Comparison of ENCODE assay signal across 8 mouse cellular contexts in the genomic region with DNA sequence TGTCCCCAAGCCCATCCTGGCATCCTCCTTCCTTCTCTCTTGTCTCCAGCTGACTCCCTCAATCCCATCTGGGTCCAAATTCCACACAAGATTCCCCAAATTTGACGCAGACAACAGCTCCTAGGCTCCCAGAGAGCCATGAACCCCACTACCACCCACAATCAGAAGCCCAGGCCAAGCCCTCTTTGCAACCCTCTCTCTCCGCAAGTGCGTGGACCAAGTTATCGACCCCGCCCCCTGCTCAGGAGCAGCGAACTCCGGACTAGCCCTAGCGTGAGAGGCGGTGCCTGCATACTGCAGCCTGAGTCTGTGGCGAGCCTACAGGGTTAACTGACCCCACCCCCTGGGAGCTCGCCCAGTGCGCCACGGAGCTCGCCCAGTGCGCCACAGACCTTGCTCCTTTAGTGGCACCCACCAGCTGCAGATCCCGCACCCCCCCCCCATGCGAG. TPM values are rescaled to one million over a fixed set of nuclear protein-coding genes. Genes with fewer than 3 reads are reported as not detected.
DNase-seq lines count a peak whose midpoint lies in the region; ATAC-seq lines count a peak whose summit lies in the region.

No protein-coding gene starts in this region.

- H3K4me2 ChIP-seq in kidney, embryonic 14.5 days (replicated peaks; ENCODE audit: low read depth, low read length): peak overlapping the region; percentile 77
- H3K4me2 ChIP-seq in midbrain, embryonic 11.5 days: peak overlapping the region; percentile 71

- H3K4me1 ChIP-seq in kidney, embryonic 14.5 days (ENCODE audit: control insufficient read depth, insufficient read depth, low read length): peaks cover 15% of the 10 kb centered on the region
- peaks cover 40% of the 10 kb centered on the region for H3K4me1 ChIP-seq in hindbrain, embryonic 10.5 days (replicated peaks)
- H3K4me1 ChIP-seq in midbrain, embryonic 11.5 days (ENCODE audit: control insufficient read depth, insufficient read depth, low read length): peaks cover 20% of the 10 kb centered on the region

- no peak overlapping the region for H3K27ac ChIP-seq in kidney, embryonic 14.5 days (ENCODE audit: low read depth, low read length)
- H3K27ac ChIP-seq in hindbrain, embryonic 10.5 days: no peak overlapping the region
- no peak overlapping the region for H3K27ac ChIP-seq in midbrain, embryonic 11.5 days (ENCODE audit: low read depth, low read length)

- H3K9me3 ChIP-seq in kidney, embryonic 14.5 days (ENCODE audit: control insufficient read depth, low read length): no peaks in the 10 kb centered on the region
- no peaks in the 10 kb centered on the region for H3K9me3 ChIP-seq in hindbrain, embryonic 10.5 days
- H3K9me3 ChIP-seq in midbrain, embryonic 11.5 days (ENCODE audit: control insufficient read depth, low read length): no peaks in the 10 kb centered on the region

- DNase-seq in kidney, adult 11 months: no peak
- peak; percentile 47 for DNase-seq in cerebellum, postnatal 10 days
- peak; percentile 46 for DNase-seq in hindbrain, embryonic 10.5 days (ENCODE audit: low spot score)
- DNase-seq in midbrain, embryonic 11.5 days (ENCODE audit: low spot score, missing footprints): peak; percentile 93
- no peak for DNase-seq in yolk sac, embryonic 10.5 days (ENCODE audit: low spot score)
- no peak for DNase-seq in lung, postnatal 36 days

- peak overlapping the region; percentile 38 for H3K4me3 ChIP-seq in kidney, embryonic 14.5 days (ENCODE audit: low read length)
- peak overlapping the region; percentile 67 for H3K4me3 ChIP-seq in hindbrain, embryonic 10.5 days
- peak overlapping the region; percentile 35 for H3K4me3 ChIP-seq in midbrain, embryonic 11.5 days (ENCODE audit: low read depth, low read length)

- H3K27me3 ChIP-seq in kidney, embryonic 14.5 days (ENCODE audit: control insufficient read depth, insufficient read depth, low read length): peaks cover 54% of the 10 kb centered on the region
- peaks cover 67% of the 10 kb centered on the region for H3K27me3 ChIP-seq in hindbrain, embryonic 10.5 days (ENCODE audit: insufficient read depth, poor library complexity, severe bottlenecking)
- H3K27me3 ChIP-seq in midbrain, embryonic 11.5 days (ENCODE audit: control insufficient read depth, insufficient read depth, low read length): peaks cover 45% of the 10 kb centered on the region

- H3K9ac ChIP-seq in kidney, embryonic 14.5 days (ENCODE audit: low read depth, low read length): no peak overlapping the region
- no peak overlapping the region for H3K9ac ChIP-seq in midbrain, embryonic 11.5 days (ENCODE audit: low read length)

- no peaks in the 10 kb centered on the region for H3K36me3 ChIP-seq in kidney, embryonic 14.5 days (ENCODE audit: control insufficient read depth, insufficient read depth, low read length)
- H3K36me3 ChIP-seq in hindbrain, embryonic 10.5 days: no peaks in the 10 kb centered on the region
- H3K36me3 ChIP-seq in midbrain, embryonic 11.5 days (ENCODE audit: control insufficient read depth, insufficient read depth, low read length): no peaks in the 10 kb centered on the region

- WGBS in kidney, embryonic 14.5 days: under 1% methylated on average over 11 of the region's 17 CpGs
- under 1% methylated on average over 17 of the region's 17 CpGs for WGBS in hindbrain, embryonic 10.5 days
- WGBS in midbrain, embryonic 11.5 days: 3% methylated on average over 17 of the region's 17 CpGs

- peak; percentile 59; the same call in 1 of the 2 replicates for ATAC-seq in kidney, embryonic 14.5 days (ENCODE audit: low FRiP score, low TSS enrichment)
- ATAC-seq in midbrain, embryonic 11.5 days (ENCODE audit: low FRiP score): peak; percentile 35; the same call in 1 of the 2 replicates
- ATAC-seq in megakaryocyte, adult 5-6 weeks (ENCODE audit: poor library complexity, severe bottlenecking): no peak

RNA-seq across cellular contexts. Expression of gene Grin2a, which starts 2.6 kb away (rescaled TPM):
- 0.16 and 0.42 TPM in 2 replicates for polyA plus RNA-seq in kidney, embryonic 14.5 days (2014; fragmentation: Nextera tagmentation; extraction: Ambion mirVana)
- 1.9 and 3.3 TPM in 2 replicates for polyA plus RNA-seq in hindbrain, embryonic 10.5 days (2016; fragmentation: Nextera tagmentation; extraction: Ambion mirVana)
- 0.33 and 0.44 TPM in 2 replicates for polyA plus RNA-seq in midbrain, embryonic 11.5 days (2014; fragmentation: Nextera tagmentation; extraction: Ambion mirVana)
- not detected in 2 replicates for total RNA-seq in megakaryocyte, adult 5-6 weeks (2015)
- 0.11 TPM in 1 of 2 replicates, not detected in the other for total RNA-seq in megakaryocyte, adult 5-6 weeks (2017)

Comparison
In these comparisons a context has a peak if more than half of its experiments do, and no peak if none do; other contexts are left out.
1. DNase-seq: peak in cerebellum, postnatal 10 days (2 of 2), hindbrain, embryonic 10.5 days (single experiment) and midbrain, embryonic 11.5 days (single experiment); none in kidney, adult 11 months (single experiment), yolk sac, embryonic 10.5 days (single experiment) and lung, postnatal 36 days (single experiment).
2. Peak in every context shown above with its lines, with median percentiles within 50 percentile points of each other: H3K4me3 ChIP-seq.